Mouse (Mus musculus) forebrain, postnatal 0 days (tissue): ENCODE results near the gene Dynll1. TPM values are rescaled to one million over a fixed set of nuclear protein-coding genes. Genes with fewer than 3 reads are reported as not detected.
A peak's percentile ranks its signal among the peaks of the same experiment; 100 is the strongest.

Experiments
- ATAC-seq: fragments of 200-750 bp; cut with Nextera tagmentation; 2 replicates; pipeline ENCODE4 v1.8.0; 2017; ENCODE audit warnings: mild to moderate bottlenecking, moderate library complexity
- DNase-seq: peaks from one replicate; pipeline ENCODE4 v3.0.0-alpha.2; 2015
- H3K27ac ChIP-seq: fragments of 300-500 bp; sonication (generic); 2 replicates; pipeline ENCODE4 v1.5.1; 2014; ENCODE audit warnings: low read depth, mild to moderate bottlenecking, antibody characterized with exemption, low read length, moderate library complexity, mixed read lengths
- H3K27me3 ChIP-seq: fragments of 300-500 bp; sonication (generic); 2 replicates; pipeline ENCODE4 v1.6.1; 2014; ENCODE audit warnings: mild to moderate bottlenecking, low read length, mixed read lengths; ENCODE audit not compliant: insufficient read depth
- H3K36me3 ChIP-seq: fragments of 300-500 bp; sonication (generic); 2 replicates; pipeline ENCODE4 v1.6.1; 2014; ENCODE audit warnings: mild to moderate bottlenecking, moderate library complexity; ENCODE audit not compliant: insufficient read depth
- H3K4me1 ChIP-seq: fragments of 300-500 bp; sonication (generic); 2 replicates; pipeline ENCODE4 v1.6.1; 2014; ENCODE audit warnings: antibody characterized with exemption; ENCODE audit not compliant: insufficient read depth
- H3K4me2 ChIP-seq: fragments of 300-500 bp; sonication (generic); 2 replicates; pipeline ENCODE4 v1.6.1; 2014; ENCODE audit warnings: low read depth, mild to moderate bottlenecking, moderate library complexity
- H3K4me3 ChIP-seq: fragments of 300-500 bp; sonication (generic); 2 replicates; pipeline ENCODE4 v1.5.1; 2014; ENCODE audit warnings: low read depth, low read length, mixed read lengths
- H3K9ac ChIP-seq: fragments of 300-500 bp; sonication (generic); 2 replicates; pipeline ENCODE4 v1.6.1; 2014; ENCODE audit warnings: mild to moderate bottlenecking
- H3K9me3 ChIP-seq: fragments of 300-500 bp; sonication (generic); 2 replicates; pipeline ENCODE4 v1.6.1; 2016; ENCODE audit warnings: low read length
- CTCF ChIP-seq: sonication (generic); IDR thresholded peaks from 2 replicates; pipeline ENCODE4 v1.5.1; 2016; ENCODE audit warnings: antibody characterized with exemption, control low read depth, low read depth
- WGBS: fragments of 180-500 bp; shearing (Covaris S2); extraction: QIAGEN DNeasy Blood & Tissue Kit; methylation state at CpG from one replicate; pipeline ENCODE4 v1.1.7; 2014; 5-methylcytosine and 5-hydroxymethylcytosine counted together
- polyA plus RNA-seq: library from polyadenylated mRNA; unstranded; fragments of >200 nt; fragmentation: Nextera tagmentation; extraction: Ambion mirVana; gene quantifications from 2 replicates; pipeline ENCODE4 v1.2.1, GENCODE M21; 2015
- total RNA-seq: library from RNA; depleted of rRNA; stranded (reverse); fragments of >200 nt; gene quantifications from 2 replicates; pipeline ENCODE4 v1.2.3, GENCODE M21; 2014

The Dynll1 gene
- total and polyA plus RNA-seq, 2 experiments from 2014 or later, result 259 to 1,192 TPM

GRCm38 (mm10) chr5:115326256-115326831 is 25.5 kb upstream of the Dynll1 start:
- 24% methylated on average over 11 of the region's 11 CpGs for WGBS
- TF ChIP-seq CTCF, result no peak
- peak overlapping the region; percentile 90 for H3K4me2 ChIP-seq

GRCm38 (mm10) chr5:115319004-115319940 is 18.5 kb upstream of the Dynll1 start:
- peak; percentile 68 for TF ChIP-seq CTCF
- ATAC-seq (peak; percentile 90), DNase-seq (peak; percentile 83)
- no peaks in the 10 kb centered on the region for H3K9me3 ChIP-seq
- H3K4me2 ChIP-seq, result peak overlapping the region; percentile 79
- peak overlapping the region; percentile 88 for H3K27ac ChIP-seq
- H3K27me3 ChIP-seq, result no peaks in the 10 kb centered on the region
- WGBS, result under 1% methylated on average over 22 of the region's 22 CpGs
- H3K9ac ChIP-seq, result peak overlapping the region; percentile 43
- H3K36me3 ChIP-seq, result no peaks in the 10 kb centered on the region
- H3K4me3 ChIP-seq, result peak overlapping the region; percentile 36
- peaks cover 27% of the 10 kb centered on the region; the same call in 1 of the 2 replicates for H3K4me1 ChIP-seq

More at GRCm38 (mm10) chr5:115326256-115326831, 25.5 kb upstream of the Dynll1 start:
- peak; percentile 17 for ATAC-seq
- Histone ChIP-seq H3K4me1 (peaks cover 9% of the 10 kb centered on the region; the same call in 1 of the 2 replicates), H3K36me3 (peaks cover 15% of the 10 kb centered on the region), H3K4me3 (peak overlapping the region; percentile 82), H3K27ac (peak overlapping the region; percentile 84), H3K9me3 (no peaks in the 10 kb centered on the region), H3K27me3 (no peaks in the 10 kb centered on the region), H3K9ac (peak overlapping the region; percentile 85)
- no peak for DNase-seq

DNA sequence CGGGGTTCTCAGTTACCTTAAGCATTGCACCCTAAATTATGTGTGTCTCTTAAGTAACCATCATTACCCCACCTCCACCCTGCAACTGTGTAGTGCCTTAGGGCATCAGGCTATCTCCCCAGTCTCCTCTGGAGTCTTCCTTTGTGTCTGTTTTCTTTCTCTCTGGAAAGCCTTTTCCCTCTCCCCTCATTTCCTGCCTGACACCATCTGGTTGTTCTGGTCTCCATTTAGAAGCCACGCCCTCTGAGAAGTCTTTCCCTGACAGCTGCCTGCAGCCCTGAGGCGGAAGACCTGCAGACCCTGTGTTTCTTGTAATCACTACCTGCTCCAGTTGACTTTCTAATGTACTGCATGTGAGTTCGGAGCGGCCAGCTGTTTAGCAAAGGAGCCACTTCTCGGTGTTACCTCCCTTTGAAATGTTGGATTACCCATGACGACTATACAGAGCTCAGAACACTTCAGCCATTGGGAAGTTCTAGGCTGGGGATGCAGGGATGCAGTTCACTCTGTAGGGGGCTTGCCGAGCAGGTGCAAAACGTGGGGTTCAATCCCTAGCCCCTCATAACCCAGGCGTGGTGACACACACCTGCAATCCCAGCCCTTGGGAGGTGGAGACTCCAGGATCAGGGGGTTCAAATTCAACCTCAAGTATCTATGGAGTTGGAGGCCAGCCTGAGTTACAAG is 17.0 kb upstream of the Dynll1 start:
- H3K4me3 ChIP-seq, result no peak overlapping the region
- peak overlapping the region; percentile 57; the same call in 1 of the 2 replicates for H3K27ac ChIP-seq
- peak overlapping the region; percentile 25; the same call in 1 of the 2 replicates for H3K9ac ChIP-seq
- no peak overlapping the region for H3K4me2 ChIP-seq
- WGBS, result 10% methylated on average over 10 of the region's 10 CpGs
- DNase-seq, result peak; percentile 26
- ATAC-seq, result no peak
- no peaks in the 10 kb centered on the region for H3K36me3 ChIP-seq
- no peaks in the 10 kb centered on the region for H3K27me3 ChIP-seq
- H3K4me1 ChIP-seq, result peaks cover 27% of the 10 kb centered on the region; the same call in 1 of the 2 replicates
- no peaks in the 10 kb centered on the region for H3K9me3 ChIP-seq
- 0 out of 2 replicates have a peak, but pooled peaks have one; percentile 10 for TF ChIP-seq CTCF

DNA sequence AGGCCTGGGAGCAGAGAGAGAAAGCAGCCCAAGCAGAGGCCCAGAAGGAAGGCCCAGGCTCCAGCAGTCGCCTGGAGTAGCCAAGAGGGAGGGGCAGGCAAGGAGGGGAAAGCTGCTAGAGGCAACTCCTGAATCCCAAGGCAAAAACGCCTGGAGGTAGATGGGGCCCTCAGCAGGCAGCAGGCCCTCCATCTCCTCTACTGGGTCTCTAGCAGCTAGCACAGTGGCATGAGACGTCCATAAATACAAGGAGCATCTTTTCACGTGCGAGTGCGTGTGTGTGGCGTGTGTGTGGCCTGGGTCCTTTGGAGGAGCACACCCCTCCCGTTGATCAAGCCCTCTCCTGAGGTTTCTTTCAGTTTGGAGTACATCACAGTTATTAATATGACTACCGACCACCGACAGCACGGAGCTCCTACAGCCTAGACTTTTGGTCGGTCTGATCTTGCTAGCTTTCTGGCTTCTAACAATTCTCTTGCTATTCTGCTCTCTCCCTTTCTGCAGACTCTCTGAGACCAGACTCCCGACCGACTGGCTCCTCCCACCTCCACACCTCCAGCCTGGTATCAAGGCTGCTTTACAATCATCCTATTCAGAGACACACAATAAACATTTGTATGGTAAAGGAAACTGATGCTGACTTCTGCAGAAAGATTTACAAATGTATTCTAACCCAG is 16.3 kb upstream of the Dynll1 start:
- no peak for ATAC-seq
- 7% methylated on average over 14 of the region's 14 CpGs for WGBS
- Histone ChIP-seq H3K36me3 (no peaks in the 10 kb centered on the region), H3K27me3 (no peaks in the 10 kb centered on the region), H3K4me3 (no peak overlapping the region), H3K9ac (peak overlapping the region; percentile 25; the same call in 1 of the 2 replicates), H3K4me1 (peaks cover 27% of the 10 kb centered on the region; the same call in 1 of the 2 replicates), H3K27ac (peak overlapping the region; percentile 57), H3K9me3 (no peaks in the 10 kb centered on the region), H3K4me2 (no peak overlapping the region)
- TF ChIP-seq CTCF, result no peak
- DNase-seq, result peak; percentile 25

- 55% methylated on average over 5 of the region's 5 CpGs for WGBS
Measured at GRCm38 (mm10) chr5:115313668-115313943, 12.8 kb upstream of the Dynll1 start.

GRCm38 (mm10) chr5:115312816-115313667 is 12.2 kb upstream of the Dynll1 start:
- Histone ChIP-seq H3K27me3 (no peaks in the 10 kb centered on the region), H3K4me2 (no peak overlapping the region), H3K4me3 (no peak overlapping the region), H3K9me3 (no peaks in the 10 kb centered on the region), H3K27ac (no peak overlapping the region), H3K9ac (no peak overlapping the region), H3K36me3 (peaks cover 5% of the 10 kb centered on the region; the same call in 1 of the 2 replicates), H3K4me1 (peaks cover 12% of the 10 kb centered on the region; the same call in 1 of the 2 replicates)
- ATAC-seq (no peak), DNase-seq (no peak)
- TF ChIP-seq CTCF, result no peak
- 76% methylated on average over 10 of the region's 10 CpGs for WGBS

More at GRCm38 (mm10) chr5:115313668-115313943, 12.8 kb upstream of the Dynll1 start:
- Histone ChIP-seq H3K4me1 (peaks cover 17% of the 10 kb centered on the region; the same call in 1 of the 2 replicates), H3K4me2 (no peak overlapping the region), H3K9ac (no peak overlapping the region), H3K4me3 (no peak overlapping the region), H3K9me3 (no peaks in the 10 kb centered on the region), H3K27ac (no peak overlapping the region), H3K36me3 (no peaks in the 10 kb centered on the region; the same call in 1 of the 2 replicates), H3K27me3 (no peaks in the 10 kb centered on the region)
- no peak for TF ChIP-seq CTCF
- ATAC-seq (no peak), DNase-seq (no peak)
